Mouse (Mus musculus) kidney, adult 2 months (tissue): Measurements from ENCODE around the gene 4930518I15Rik. TPM values are rescaled to one million over a fixed set of nuclear protein-coding genes. Genes with fewer than 3 reads are reported as not detected.
"Not testable (repeated sequence)": the region's sequence is repeated elsewhere in the genome, so short reads cannot be mapped to it uniquely, and the experiment has no call there.

Experiments
- DNase-seq: peaks from one replicate; pipeline ENCODE4 v3.0.0; 2021
- H3K27ac ChIP-seq: fragments of 200-500 bp; 2 replicates; pipeline ENCODE4 v1.5.1; 2012; ENCODE audit warnings: low read depth, low read length, control low read depth, inconsistent platforms; ENCODE audit not compliant: insufficient read depth
- H3K27me3 ChIP-seq: fragments of 200-500 bp; replicated peaks from 2 replicates; pipeline ENCODE4 v1.6.1; 2012; ENCODE audit warnings: mild to moderate bottlenecking, moderate library complexity, low read length, inconsistent platforms; ENCODE audit not compliant: control insufficient read depth, insufficient read depth
- H3K36me3 ChIP-seq: fragments of 200-500 bp; 2 replicates; pipeline ENCODE4 v1.6.1; 2012; ENCODE audit warnings: mild to moderate bottlenecking, moderate library complexity, low read length, inconsistent platforms; ENCODE audit not compliant: control insufficient read depth, insufficient read depth
- H3K4me1 ChIP-seq: fragments of 200-500 bp; 2 replicates; pipeline ENCODE4 v1.6.1; 2011; ENCODE audit warnings: low read length; ENCODE audit not compliant: control insufficient read depth, insufficient read depth
- H3K4me3 ChIP-seq: fragments of 200-500 bp; 2 replicates; pipeline ENCODE4 v1.5.1; 2011; ENCODE audit warnings: mild to moderate bottlenecking, low read depth, low read length, control low read depth; ENCODE audit not compliant: insufficient read depth
- CTCF ChIP-seq: fragments of 200-500 bp; conservative IDR thresholded peaks from 2 replicates; pipeline ENCODE4 v1.5.1; 2011; ENCODE audit warnings: low read depth, mild to moderate bottlenecking, control low read depth, low read length, moderate library complexity, mixed read lengths; ENCODE audit not compliant: insufficient read depth, insufficient read length
- POLR2A ChIP-seq: fragments of 200-500 bp; IDR thresholded peaks from one replicate; pipeline ENCODE4 v1.6.1; 2011; ENCODE audit warnings: low read depth, low read length, control low read depth
- WGBS: fragments of 180-500 bp; shearing (Covaris S2); methylation state at CpG from one replicate; pipeline ENCODE4 v1.1.7; 2018; 5-methylcytosine and 5-hydroxymethylcytosine counted together
- polyA plus RNA-seq: library from polyadenylated mRNA; depleted of rRNA; stranded (reverse); fragments of >200 nt; gene quantifications from 2 replicates; pipeline ENCODE4 v1.2.3, GENCODE M21; 2012

4930518I15Rik gene
- polyA plus RNA-seq, 1 experiment: 1.1 TPM

DNA sequence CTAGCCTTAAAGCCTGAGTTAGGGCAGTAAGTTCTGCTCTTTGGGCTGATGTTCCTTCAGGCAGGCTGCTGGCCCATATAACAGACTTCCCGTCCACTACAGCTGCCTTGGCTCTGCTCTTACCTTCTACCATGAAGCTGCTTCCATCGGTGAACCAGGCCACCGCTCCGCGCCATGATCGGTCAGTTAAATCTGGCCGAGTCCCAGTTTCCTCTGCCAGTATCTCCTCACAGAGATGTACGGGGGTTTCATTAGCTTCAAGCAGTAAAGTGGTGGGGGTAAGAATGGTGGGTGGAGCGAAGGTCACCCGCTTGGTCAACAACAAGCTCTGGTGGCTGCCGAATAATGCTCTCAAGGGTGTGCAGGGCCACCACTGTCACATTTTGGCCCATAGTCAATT lies 23.4 kb downstream of the 4930518I15Rik start:
- Histone ChIP-seq H3K4me3 (no peak overlapping the region), H3K27ac (no peak overlapping the region), H3K36me3 (no peaks in the 10 kb centered on the region), H3K4me1 (no peaks in the 10 kb centered on the region), H3K27me3 (no peaks in the 10 kb centered on the region)
- no peak for DNase-seq
- TF ChIP-seq POLR2A (no peak), CTCF (no peak)
- 96% methylated on average over 11 of the region's 11 CpGs for WGBS

- not testable (repeated sequence) for H3K4me3 ChIP-seq, DNase-seq, H3K27ac ChIP-seq, H3K36me3 ChIP-seq, H3K27me3 ChIP-seq, H3K4me1 ChIP-seq
- WGBS: 86% methylated on average over 6 of the region's 6 CpGs
Observed at GRCm38 (mm10) chr2:156825128-156825527, 32.6 kb downstream of the 4930518I15Rik start.

DNA sequence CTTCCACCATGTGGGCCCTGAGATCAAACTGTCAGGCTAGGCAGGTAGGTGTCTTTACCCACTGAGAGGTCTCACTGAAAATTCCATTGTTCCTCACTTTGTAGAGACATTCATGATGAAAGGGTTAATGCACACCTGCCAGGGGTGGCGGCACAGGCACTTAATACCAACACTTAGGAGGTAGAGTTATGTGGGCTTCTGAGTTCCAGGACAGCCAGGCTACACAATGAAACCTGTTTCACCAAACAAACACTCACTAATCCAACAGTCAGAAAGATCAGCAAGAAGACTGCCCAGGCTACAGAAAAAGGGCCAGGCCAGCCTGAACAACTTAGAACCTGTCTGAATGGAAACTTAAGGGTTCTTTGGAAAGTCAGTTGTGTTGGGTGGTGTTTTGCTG lies 41.6 kb downstream of the 4930518I15Rik start:
- no peaks in the 10 kb centered on the region; the same call in 1 of the 2 replicates for H3K4me1 ChIP-seq
- DNase-seq: no peak
- H3K36me3 ChIP-seq: no peaks in the 10 kb centered on the region
- no peaks in the 10 kb centered on the region for H3K27me3 ChIP-seq
- WGBS: 85% methylated on average over 1 of the region's 1 CpGs
- H3K27ac ChIP-seq: no peak overlapping the region
- H3K4me3 ChIP-seq: no peak overlapping the region
- TF ChIP-seq CTCF (no peak), POLR2A (no peak)

GRCm38 (mm10) chr2:156815412-156815811 lies 42.3 kb downstream of the 4930518I15Rik start:
- DNase-seq: no peak
- Histone ChIP-seq H3K4me1 (no peaks in the 10 kb centered on the region; the same call in 1 of the 2 replicates), H3K36me3 (no peaks in the 10 kb centered on the region), H3K27ac (no peak overlapping the region), H3K27me3 (no peaks in the 10 kb centered on the region), H3K4me3 (no peak overlapping the region)
- 59% methylated on average over 3 of the region's 3 CpGs for WGBS
- TF ChIP-seq CTCF: no peak
- TF ChIP-seq POLR2A: no peak

GRCm38 (mm10) chr2:156814893-156815292 lies 42.9 kb downstream of the 4930518I15Rik start:
- TF ChIP-seq POLR2A: no peak
- no peak for TF ChIP-seq CTCF
- no peaks in the 10 kb centered on the region; the same call in 1 of the 2 replicates for H3K4me1 ChIP-seq
- no peak overlapping the region for H3K4me3 ChIP-seq
- H3K36me3 ChIP-seq: no peaks in the 10 kb centered on the region
- WGBS: 16% methylated on average over 5 of the region's 5 CpGs
- H3K27ac ChIP-seq: peak overlapping the region; percentile 71
- no peak for DNase-seq
- H3K27me3 ChIP-seq: no peaks in the 10 kb centered on the region

DNA sequence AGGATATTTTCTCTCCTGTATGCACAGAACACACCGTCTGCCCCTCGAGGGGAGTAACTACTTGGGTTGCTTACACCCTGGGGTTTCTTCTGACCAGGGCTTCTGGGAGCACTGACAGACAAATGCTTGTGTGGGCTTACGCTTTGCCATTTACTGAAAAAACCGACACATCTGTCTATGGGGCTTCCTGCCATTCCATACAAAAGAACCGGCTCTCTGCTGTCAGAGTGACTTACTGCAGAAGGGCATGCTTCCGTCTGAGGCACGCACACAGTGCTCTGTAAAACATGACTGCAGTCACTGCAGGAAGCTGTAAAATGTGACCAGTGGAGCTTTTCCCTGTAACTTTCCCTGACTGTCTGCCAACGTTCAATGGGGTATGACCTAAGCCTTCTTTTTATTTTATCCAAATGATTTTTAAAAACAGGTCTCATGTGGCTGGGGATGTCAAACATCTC lies 43.4 kb downstream of the 4930518I15Rik start:
- TF ChIP-seq CTCF (no peak), POLR2A (no peak)
- H3K27ac ChIP-seq: peak overlapping the region; percentile 71

GRCm38 (mm10) chr2:156811556-156811955 lies 46.2 kb downstream of the 4930518I15Rik start:
- H3K4me3 ChIP-seq: no peak overlapping the region
- no peak overlapping the region for H3K27ac ChIP-seq
- DNase-seq: peak; percentile 14
- no peaks in the 10 kb centered on the region; the same call in 1 of the 2 replicates for H3K4me1 ChIP-seq
- TF ChIP-seq CTCF (no peak), POLR2A (no peak)
- whole genome bisulfite sequencing: 71% methylated on average over 5 of the region's 5 CpGs
- no peaks in the 10 kb centered on the region for H3K36me3 ChIP-seq
- H3K27me3 ChIP-seq: no peaks in the 10 kb centered on the region

More for the DNA sequence above, 43.4 kb downstream of the 4930518I15Rik start:
- Histone ChIP-seq H3K4me1 (no peaks in the 10 kb centered on the region; the same call in 1 of the 2 replicates), H3K27me3 (no peaks in the 10 kb centered on the region), H3K36me3 (no peaks in the 10 kb centered on the region), H3K4me3 (no peak overlapping the region)
- DNase-seq: peak; percentile 78
- WGBS: 15% methylated on average over 8 of the region's 8 CpGs

DNA sequence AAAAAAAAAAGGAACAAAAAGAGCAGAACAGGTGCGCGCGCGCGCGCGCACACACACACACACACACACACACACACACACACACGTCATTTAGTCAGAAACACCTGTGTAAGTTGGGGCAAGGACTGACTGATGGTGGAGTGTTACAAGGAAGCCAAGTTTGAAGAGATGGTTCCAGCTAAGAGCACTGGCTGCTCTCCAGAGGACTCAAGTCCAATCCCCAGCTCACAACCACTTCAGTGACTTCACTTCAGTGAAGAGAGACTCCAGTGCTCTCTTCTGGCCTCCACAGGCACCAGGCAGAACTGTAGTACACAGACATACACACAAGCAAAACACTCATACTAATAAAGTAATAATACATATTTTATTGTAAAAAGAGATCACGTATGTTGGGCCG lies 47.0 kb downstream of the 4930518I15Rik start:
- H3K4me3 ChIP-seq: no peak overlapping the region
- H3K4me1 ChIP-seq: no peaks in the 10 kb centered on the region; the same call in 1 of the 2 replicates
- H3K27ac ChIP-seq: no peak overlapping the region
- no peak for TF ChIP-seq CTCF
- no peak for TF ChIP-seq POLR2A
- H3K36me3 ChIP-seq: no peaks in the 10 kb centered on the region
- no peaks in the 10 kb centered on the region for H3K27me3 ChIP-seq
- 93% methylated on average over 10 of the region's 10 CpGs for whole genome bisulfite sequencing
- DNase-seq: peak; percentile 65
